Mouse (Mus musculus) R1 (cell line): ENCODE measurements around the gene Lyz2.
"Not testable (repeated sequence)": the region's sequence is repeated elsewhere in the genome, so short reads cannot be mapped to it uniquely, and the experiment has no call there.

Experiments
- DNase-seq: peaks from one replicate; pipeline ENCODE4 v3.0.0-alpha.2; 2018; ENCODE audit warnings: low read depth, low spot score

Gene Lyz2

DNA sequence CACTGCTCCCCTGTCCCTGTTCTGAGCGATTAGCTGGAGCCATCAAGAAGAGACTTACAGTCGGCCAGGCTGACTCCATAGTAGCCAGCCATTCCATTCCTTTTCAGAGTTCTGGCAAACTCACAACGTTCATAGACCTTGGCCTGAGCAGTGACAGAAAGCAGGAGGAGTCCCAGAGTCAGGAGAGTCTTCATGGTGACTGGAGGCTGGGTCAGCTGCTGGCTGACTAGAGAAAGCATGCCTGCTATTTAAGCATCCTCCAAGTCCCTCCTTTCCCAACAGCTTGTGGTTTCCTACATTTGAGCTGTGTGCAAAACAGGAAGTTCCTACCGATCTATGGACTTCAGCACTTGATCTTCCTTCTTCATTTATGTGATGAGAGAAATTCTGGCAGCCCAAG, at the start of gene Lyz2:
Lyz2 (minus strand) TSS at position 273 of the 400 bp plus-strand sequence.
- no peak for DNase-seq

DNA sequence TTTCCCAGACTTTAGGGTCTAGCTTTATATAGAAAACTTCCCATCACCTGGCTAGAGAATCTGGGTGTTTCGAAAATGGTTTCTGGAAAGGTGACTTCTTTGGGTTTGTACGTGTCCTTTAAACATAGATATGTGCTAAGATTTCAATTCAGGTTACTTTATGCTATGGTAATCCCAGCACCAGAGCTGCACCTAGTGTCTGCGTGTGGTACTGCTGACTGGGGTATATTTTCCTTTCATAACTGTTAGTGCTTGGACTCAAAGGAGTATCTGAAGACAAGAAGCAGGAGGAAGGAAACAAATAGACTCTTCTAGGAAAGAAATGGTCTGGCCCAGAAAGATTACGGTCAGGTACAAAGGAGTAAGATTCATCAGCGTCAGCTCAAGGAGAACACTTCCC, 48.4 kb upstream of the Lyz2 start:
- DNase-seq, result peak; percentile 44

GRCm38 (mm10) chr10:117323782-117324181, 41.7 kb upstream of the Lyz2 start:
- no peak for DNase-seq

DNA sequence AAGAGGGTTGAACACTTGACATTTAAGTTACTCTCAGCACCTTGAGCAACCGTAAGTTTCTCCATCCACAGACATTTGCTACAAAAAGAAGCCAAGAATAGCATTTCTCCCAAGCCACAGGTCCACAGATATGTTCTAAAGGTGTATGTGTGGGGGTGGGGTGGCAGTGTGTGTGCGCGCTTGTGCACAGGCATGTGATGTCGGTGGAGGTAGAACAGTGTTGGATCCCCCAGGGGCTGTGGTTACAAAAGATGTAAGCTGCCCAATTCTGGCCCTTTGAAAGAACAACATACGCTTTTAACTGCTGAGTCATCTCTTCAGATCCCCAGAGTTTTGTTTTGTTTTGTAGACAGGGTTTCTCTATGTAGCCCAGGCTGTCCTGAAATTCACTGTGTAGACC, 40.5 kb upstream of the Lyz2 start:
- DNase-seq, result no peak

DNA sequence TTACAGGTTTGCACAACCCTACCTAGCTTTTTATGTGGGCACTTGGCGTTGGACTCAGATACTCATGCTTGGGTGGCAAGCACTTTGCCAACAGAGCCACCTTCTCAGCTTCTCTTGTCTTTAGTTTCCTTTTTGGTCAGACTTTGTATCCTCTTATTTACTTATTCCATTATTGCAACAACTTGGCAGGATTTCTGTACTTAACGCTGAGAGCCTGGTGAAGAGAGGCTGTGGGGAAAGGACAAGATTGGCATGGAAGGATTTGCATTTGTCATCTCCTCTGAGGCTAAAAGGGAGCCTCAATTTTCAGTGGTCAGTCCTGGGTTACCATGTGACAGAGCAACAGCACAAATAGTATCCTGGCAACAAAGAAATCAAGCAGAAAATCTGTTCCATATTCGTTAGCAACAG, 38.5 kb upstream of the Lyz2 start:
- no peak for DNase-seq

DNA sequence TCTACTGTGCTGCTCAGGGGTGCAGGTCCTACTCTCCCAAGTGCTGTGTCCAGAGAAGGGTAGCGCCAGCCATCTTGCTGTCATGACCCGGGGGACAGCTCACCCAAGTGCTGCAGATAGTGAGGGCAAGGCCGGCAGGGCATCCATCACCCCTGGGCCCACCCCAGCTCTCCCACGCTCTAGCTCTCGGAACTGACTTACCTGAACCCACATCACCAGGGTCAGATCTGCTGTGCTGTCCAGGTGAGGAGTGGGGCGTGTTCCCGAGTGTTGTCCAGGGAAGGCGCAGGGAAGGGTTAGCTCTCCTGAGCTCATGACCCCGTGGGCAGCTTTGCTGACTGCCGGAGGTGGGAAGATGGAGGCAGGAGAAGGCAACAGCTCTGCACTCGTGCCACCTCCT, 34.3 kb upstream of the Lyz2 start:
- DNase-seq, result no peak

- DNase-seq, result no peak
Measured at GRCm38 (mm10) chr10:117313133-117313532, 31.0 kb upstream of the Lyz2 start.

DNA sequence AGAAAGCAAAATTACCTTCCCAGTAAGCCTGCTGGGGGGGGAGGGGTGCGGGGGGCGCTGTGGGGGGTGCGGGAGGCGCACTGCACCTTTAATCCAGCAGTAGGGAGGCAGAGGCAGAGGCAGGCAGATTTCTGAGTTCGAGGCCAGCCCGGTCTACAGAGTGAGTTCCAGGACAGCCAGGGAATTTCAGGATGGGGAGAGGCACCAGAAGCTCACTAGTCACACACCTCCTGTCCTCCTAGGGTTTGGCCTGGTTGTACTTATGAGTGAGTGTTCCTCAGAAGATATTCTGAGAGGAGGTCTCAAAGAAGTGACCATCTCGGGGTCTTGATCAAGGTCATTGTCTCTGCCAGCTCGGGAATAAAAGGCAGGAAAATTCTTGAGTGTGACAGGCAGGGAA, 30.0 kb upstream of the Lyz2 start:
- DNase-seq, result no peak

GRCm38 (mm10) chr10:117304371-117304770, 22.2 kb upstream of the Lyz2 start:
- no peak for DNase-seq

DNA sequence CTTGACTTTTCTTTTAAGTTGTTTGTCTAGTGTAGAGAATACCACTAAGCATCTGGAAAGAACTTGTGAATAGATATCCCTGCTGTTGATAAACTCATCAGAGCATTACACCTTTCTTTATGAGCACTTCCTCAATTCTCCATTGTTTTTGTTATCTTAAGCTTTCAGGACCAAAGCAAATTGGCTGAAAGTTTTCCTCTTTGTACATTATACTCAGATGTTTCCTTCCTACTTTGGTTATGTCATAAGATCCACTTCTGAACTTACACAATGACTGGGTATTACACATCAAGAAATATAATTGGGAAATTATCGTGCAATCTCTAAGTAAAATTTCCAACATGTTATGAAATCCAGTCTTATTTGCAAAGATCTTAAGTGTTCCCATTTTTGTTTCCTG, 19.6 kb upstream of the Lyz2 start:
- DNase-seq, result no peak

- DNase-seq, result no peak
Measured at GRCm38 (mm10) chr10:117299901-117300520, 17.9 kb upstream of the Lyz2 start.

- no peak for DNase-seq
Measured at GRCm38 (mm10) chr10:117299106-117299505, 17.0 kb upstream of the Lyz2 start.

- no peak for DNase-seq
Measured at GRCm38 (mm10) chr10:117298336-117298735, 16.2 kb upstream of the Lyz2 start.

- no peak for DNase-seq
Measured at GRCm38 (mm10) chr10:117292671-117293070, 10.6 kb upstream of the Lyz2 start, which contains the start of gene Lyz1. Gene Lyz1, minus strand, starts transcription at chr10:117292868.

- not testable (repeated sequence) for DNase-seq
Measured at GRCm38 (mm10) chr10:117290936-117291335, 8.8 kb upstream of the Lyz2 start.

- no peak for DNase-seq
Measured at GRCm38 (mm10) chr10:117290046-117290870, 8.1 kb upstream of the Lyz2 start.

GRCm38 (mm10) chr10:117289034-117289505, 6.9 kb upstream of the Lyz2 start:
- not testable (repeated sequence) for DNase-seq

DNA sequence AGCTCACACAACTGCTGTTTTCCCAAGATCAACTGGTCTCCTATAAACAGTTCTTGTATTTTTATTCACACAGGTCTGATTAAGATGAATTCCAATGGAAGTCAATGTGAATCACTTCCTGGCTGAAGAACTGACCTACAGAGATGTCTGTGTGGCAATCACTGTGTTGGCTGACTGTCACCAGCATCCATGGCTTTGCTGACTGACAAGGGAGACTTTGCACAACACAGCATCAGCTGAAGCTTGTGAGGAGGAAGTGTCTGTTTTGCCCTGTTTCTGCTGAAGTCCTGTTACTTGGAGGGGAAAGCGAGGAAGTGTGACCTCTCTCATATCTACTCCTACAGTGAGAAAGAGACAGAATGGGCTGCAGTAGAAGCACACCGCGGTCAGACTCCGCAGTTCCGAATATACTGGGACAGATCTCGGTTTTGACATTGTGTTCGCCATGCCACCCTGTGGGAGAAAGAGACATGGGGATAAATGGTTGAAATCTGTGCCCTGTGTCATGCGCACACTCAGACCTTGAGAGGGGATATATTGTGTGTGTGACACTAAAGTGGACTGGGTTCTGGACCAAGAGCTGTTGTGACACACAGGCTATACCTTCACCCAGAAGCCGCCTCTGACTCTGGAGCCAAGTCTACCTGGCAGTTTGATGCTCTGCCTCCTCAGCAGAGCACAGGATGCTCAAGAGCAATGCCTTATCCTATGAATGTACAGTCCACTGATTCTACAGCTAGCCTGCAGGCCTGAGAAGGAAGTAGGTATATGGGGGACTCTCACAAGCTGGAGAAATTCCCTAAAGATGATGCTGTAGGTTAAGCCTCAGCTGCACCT, 6.3 kb upstream of the Lyz2 start:
- no peak for DNase-seq

DNA sequence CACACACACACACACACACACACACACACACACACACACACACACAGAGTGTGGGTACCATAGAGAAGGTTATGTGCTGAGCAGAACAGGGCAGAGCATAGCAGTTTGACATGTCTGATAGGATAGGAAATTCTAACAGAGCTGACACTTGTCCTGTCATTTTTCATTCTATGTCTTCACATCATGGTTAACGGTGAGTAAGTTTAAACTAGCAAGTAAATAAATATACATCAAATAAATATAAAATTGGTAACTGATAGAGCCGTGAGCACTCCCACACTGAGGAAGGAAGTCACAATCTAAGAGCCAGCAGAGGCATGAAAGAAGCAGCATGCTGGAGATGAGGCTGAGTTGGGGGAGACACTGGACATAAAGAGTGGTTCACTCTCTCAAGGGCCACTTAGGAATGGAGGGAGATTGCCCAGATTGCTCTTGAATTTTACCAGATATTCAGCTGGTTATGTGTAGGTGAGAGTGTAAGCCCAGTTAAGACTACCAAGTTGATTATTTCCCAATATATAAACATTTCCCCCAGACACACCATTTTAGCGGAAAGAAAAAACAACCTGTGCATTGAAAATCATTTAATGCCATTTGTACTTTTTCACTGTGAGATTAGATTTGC, 5.2 kb upstream of the Lyz2 start:
- DNase-seq, result no peak

GRCm38 (mm10) chr10:117286366-117286970, 4.3 kb upstream of the Lyz2 start:
- no peak for DNase-seq

DNA sequence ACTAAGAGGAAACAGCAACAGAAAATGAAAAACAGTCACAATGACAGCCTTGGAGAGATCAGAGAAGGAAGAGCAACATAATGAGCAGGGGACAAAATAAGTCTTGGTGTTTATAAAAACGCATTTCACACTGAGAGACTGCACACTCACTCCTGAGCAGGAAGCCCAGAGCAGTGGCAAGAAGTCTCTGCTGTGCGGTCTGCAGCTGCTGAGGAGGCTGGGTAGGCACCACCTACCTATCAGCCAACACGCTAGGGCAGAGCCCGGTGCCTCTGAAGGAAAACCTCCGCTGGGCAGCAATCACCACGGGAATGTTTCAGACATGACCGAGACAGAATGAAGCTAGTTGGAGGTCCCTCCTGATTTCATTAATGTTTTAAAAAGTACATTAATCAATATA, 3.5 kb upstream of the Lyz2 start:
- not testable (repeated sequence) for DNase-seq
